Mouse (Mus musculus) kidney, postnatal 36 days (tissue): ENCODE results near the gene 4930522H14Rik.

Source experiments
- DNase-seq, 2 experiments: peaks; one replicate each; pipeline ENCODE4 v3.0.0; 2021 to 2022; ENCODE audit warnings: mixed read lengths in 2 of 2

The 4930522H14Rik gene

GRCm38 (mm10) chr4:109531111-109531510 lies at the start of gene 4930522H14Rik:
4930522H14Rik (minus strand) TSS chr4:109531297.
- DNase-seq, result no peak

GRCm38 (mm10) chr4:109578356-109578755 lies 47.3 kb upstream of the 4930522H14Rik start:
- peak; percentile 13 to 17 for DNase-seq

GRCm38 (mm10) chr4:109576933-109577332 lies 45.8 kb upstream of the 4930522H14Rik start:
- peak; percentile 34 to 39 for DNase-seq

DNA sequence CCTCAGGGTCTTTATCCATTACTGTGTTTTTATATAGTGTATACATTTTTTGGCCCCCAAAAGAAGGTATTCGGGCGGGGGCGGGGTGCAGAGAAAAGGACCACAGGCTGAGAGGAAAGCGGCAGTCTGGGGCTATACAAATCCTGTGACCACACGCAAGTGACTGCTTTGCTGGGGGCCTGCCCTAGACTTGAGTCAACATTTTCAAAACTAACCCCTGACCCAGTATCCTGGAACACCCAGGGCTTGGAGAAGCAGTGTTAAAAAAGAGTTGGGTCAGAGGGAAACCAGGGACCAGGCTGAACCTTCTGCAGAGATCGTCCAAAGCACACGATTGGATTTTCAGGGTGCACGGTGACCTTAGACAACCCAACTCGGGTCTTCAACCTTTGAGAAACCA lies 43.7 kb upstream of the 4930522H14Rik start:
- DNase-seq, result no peak

DNA sequence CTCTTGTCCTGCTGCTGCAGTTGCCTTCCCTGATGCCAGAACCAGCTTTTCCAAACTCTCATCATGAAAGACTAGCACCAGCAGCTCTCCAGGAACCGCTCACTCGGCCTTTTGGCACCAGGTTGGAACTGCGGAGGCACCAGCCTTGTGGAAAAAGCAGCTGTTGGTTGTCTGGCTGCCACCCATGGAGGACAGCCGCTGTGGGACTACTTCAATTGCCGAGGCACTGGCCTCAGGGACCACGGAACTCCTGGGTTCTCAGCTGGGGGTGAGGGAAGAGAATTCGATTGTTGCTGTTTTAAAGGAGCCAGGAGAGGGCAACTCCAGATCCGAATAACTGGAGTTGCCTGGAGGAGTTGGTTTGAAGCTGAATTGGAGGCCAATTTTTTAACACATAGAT lies 43.2 kb upstream of the 4930522H14Rik start:
- no peak for DNase-seq

DNA sequence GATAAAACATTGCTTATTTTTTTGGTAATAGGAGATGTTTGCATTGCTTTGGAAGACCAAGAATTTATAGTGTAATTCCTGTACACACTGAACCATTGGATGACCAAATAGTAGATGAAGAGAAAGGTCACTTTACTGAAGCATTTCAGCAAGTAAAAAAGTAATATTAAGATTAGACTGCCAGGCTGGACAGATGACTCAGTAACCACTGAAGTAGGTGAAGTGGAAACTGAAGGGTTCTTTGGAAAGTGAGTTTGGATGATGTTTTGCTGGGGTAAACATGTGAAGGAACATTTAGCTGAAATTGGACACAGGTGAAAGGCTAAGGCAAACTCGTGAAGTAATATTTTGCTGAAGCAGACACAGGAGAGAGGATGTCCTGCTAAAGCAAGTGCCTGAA lies 41.5 kb upstream of the 4930522H14Rik start:
- DNase-seq, result no peak

DNA sequence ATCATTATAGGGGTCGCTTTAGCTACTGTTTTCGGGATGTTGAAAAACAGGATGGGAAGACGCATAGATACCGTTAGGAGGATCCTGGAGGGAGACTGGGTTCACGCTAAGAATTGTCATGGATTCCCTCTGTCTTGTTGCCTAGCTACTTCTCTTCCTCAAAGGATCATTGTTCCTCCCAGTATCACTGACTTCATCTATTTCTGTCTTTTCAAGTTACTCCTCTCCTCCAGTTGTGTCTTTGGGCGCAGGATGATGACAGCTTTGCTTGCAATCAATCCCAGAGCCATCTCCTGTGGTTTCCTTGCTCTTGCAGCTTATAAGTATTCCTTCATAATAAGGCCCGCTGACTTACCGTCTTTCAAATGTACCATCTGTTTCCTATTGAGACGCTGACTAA lies 38.3 kb upstream of the 4930522H14Rik start:
- no peak for DNase-seq

GRCm38 (mm10) chr4:109568959-109569358 lies 37.9 kb upstream of the 4930522H14Rik start:
- DNase-seq, result no peak

- peak in 1 of 2 experiments; percentile 31 for DNase-seq
These were observed 33.6 kb upstream of the 4930522H14Rik start for GRCm38 (mm10) chr4:109564711-109565110.

DNA sequence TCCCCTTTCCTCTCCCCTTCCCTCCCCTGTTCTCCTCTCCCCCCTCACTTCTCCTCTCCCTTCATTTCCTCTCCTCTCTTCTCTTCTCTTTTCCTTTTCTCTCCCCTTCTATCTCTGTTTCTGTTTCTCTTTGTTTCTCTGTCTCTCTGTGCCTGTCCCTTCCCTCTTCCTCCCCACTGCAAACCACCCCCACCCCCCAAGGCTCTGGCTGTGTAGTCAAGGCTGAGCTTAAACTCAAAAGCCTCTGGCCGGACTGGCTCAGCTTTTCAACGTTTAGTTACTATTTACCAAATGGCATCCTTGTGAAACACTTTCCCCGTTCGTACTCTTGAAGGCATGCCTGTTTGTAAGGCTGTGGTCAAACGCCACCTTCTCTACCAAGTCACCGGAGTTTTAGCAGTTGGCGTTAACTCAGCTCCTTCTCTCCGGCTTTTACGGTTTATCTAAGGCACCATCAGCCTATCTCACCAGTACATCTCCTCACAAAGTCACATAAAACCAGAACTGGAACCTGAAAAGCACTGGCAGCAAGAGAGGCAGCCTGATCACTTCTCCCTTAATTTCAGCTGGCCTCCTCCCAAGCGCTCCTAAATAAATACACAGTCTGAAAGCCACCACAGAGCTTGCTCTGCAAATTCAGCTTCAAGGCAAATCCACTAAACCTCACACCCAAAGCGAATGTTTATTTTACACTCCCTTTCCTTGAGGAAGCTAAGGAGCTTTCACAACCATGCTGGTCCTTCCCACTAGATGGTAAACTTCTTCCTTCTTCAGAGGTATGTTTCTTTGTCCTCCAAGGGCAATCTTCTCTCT lies 19.4 kb upstream of the 4930522H14Rik start:
- DNase-seq, result peak; percentile 36 to 47

GRCm38 (mm10) chr4:109547306-109547705 lies 16.2 kb upstream of the 4930522H14Rik start:
- DNase-seq, result no peak

- DNase-seq, result no peak
These were observed 15.4 kb upstream of the 4930522H14Rik start for GRCm38 (mm10) chr4:109546538-109546937.

DNA sequence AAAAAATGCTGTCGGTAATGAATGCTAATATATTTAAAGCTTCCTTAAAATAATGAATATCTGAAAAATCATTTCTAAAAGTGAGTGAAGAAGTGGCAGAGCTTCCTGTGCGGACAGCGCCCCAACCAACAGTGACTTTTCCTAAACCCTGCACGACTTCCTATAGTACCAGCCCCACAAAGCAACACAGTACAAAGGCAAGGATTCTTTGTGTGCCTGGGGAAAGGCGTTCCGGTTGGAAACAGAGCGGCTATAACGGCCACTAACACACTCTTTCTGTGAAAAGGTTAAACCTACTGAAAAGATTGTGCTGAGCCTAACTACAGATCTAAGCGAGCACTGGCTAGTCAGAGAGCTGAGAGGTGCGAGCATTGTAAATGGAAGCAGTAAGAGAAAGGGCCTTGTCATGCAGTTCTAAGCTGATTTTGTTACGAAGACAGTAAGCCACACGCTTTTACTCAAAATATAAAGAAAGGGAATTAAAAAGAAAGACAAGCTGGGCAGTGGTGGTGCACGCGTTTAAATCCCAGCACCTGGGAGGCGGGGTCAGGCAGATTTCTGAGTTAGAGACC lies 766 bp downstream of the 4930522H14Rik start:
- no peak for DNase-seq

GRCm38 (mm10) chr4:109504885-109505284 lies 26.2 kb downstream of the 4930522H14Rik start:
- peak; percentile 74 to 78 for DNase-seq

DNA sequence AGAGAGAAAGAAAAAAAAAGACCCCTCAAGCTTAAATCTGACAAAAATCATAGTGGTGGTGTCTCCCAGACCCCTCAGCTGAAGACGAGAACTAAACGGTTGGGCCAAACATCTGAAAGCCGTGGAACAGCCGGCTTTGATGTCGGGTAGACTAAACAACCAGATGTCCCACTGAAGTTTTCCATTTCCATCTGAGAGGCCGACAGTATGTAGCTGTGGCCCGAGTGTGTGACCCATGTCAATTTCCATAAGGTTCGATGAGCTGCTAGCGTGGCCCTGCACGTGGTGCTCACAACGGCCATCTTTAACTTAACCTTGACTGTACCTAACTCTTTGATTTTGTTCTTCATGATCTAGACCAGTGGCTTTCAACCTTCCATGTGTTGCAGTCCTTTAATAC lies 32.6 kb downstream of the 4930522H14Rik start:
- no peak for DNase-seq

DNA sequence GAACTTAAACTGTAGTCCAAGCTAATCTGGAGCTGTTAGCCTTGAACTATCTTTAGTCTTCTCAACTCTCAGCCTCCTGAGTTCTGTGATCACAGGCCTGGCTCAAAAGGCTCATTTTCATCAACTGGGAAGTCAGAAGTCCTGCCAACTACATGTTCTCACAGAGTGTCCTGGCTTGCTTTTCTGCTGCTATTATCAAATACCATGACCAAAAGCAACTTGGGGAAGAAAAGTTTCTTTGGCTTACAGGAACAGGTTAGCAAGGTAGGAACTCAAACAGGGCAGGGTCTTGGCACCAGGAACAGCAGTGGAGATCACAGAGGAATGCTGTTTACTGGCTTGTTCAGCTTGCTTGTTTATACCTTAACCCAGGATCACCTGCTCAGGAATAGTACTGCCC lies 37.5 kb downstream of the 4930522H14Rik start:
- DNase-seq, result peak; percentile 27 to 31

DNA sequence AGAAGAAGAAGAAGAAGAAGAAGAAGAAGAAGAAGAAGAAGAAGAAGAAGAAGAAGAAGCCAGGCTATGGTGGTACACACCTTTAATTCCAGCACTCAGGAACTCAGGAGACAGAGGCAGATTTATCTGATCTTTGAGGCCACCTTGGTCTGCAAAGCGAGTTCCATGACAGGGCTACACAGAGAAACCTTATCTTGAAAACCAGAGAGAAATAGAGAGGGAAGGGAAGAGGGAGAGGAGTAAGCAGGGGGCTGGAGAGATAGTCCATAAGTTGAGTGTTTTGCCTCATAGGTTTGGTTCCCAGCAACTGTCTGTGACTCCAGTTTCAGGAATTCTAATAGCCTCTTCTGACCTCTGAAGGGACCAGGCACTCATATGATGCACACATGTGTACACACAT lies 42.3 kb downstream of the 4930522H14Rik start:
- DNase-seq, result no peak

DNA sequence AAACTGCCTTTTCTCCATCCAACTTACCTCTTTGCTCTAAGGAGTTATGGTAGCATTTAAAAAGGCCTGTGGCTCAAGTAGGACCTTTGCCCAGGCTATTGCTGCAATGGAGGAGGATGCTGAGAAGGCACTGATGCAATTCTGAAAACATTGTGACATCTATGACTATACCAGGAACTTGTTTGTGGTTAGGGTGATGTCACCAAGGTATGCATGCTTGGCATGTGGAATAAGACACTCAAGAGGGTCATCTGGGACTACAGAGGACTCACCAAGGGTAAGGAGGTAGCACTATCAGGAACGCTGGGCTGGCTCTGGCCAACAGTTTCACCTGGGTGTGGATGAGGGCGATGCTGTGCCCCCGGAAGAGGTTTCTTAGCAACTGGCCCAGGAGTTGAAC lies 46.5 kb downstream of the 4930522H14Rik start, which contains the start of gene Rnf11:
Gene Rnf11 (minus strand): TSS at position 108 of the 400 bp plus-strand sequence.
- DNase-seq, result no peak

- DNase-seq, result no peak
These were observed 48.4 kb downstream of the 4930522H14Rik start for GRCm38 (mm10) chr4:109482701-109483100.

DNA sequence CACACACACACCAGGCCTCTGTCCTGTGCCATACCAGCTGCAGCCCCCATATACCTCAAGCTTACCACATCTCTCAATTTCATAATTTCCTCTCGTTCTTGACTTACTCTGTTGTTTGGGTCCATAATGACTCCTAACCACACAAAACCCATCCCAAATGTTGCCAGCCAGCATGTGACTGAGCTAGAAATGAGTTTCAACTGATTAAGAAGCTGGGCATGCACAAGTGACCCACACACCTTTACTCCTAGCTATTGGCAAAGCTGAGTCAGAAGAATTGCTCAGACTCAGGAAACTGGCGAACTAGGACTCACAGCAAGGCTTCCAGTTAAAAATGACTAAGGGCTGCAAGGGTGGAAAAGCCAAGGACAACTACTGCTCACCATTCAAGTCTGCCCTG lies 49.7 kb downstream of the 4930522H14Rik start:
- no peak for DNase-seq

- peak; percentile 49 to 65 for DNase-seq
These were observed 53.6 kb downstream of the 4930522H14Rik start for GRCm38 (mm10) chr4:109477454-109477853.

DNA sequence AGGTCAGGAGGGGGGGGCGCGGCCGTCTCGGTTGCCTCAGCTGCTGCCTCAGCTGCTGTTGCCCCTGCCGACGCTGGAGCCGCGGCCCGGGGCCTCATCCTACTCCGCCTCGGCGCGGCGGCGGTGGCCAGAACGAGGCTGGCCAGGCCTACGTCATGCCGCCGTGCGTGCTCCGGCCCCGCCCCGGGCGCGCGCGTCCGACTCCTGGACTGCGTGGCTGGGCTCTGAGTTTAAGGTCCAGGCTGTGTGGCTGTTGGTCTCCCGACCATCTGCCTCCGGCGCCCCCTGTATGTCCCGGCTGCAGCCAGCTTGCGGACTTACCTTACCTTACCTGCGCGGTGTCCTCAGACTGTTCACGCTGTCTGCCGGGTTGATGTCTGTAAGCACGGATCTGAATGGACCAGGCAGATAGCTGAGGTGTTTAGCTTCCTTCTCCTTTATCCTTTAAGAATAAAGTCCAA lies 54.5 kb downstream of the 4930522H14Rik start:
- DNase-seq, result peak; percentile 94 to 97

DNA sequence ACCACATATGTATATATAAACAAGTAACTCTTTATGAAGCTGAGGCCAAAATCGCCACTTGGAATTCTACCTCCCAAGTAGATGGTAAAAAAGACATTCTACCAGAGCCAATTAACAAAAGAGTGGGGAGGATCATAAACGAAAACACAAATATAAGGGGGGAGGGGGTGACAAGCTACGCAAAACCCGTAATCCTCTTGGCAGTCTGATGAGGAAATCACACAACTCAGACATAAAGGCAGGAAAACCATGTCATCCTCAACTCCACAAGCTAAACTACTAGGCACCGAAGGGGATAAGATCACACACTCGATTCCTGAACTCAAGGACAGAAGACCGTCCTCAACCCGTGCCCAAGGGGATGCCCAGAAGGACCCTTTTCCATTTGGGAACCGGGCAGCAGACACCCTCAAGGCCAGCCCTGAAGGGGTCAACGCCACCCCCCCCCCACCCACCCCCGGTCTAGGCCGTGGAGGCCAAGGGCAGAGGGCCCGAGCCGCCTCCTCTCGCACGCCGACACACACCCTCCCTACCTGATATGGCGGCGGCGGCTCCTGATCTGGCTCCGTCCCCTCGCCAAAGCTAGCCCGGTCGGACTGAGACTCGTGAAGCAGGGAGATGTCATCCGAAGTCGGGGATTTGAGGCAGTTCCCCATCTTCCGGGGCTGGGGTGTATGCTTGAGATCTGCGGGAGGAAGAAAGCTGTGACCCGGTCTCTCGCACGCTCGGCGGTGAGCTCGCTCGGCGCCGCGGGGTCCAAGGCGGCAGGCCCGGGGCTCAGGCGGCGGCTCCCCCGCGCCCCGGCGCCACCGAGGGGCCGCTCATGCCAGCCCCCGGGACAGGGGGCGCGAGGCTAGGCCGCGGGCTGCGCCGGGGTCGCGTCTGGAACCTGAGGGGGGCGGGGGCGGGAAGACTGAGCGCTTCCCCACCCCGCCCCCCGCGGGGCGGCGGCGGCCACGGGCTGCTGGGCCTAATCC lies 55.2 kb downstream of the 4930522H14Rik start:
- DNase-seq, result peak; percentile 34 to 67
